Mouse (Mus musculus): ENCODE results near the gene Olfr782.
"Not testable (repeated sequence)": the region's sequence is repeated elsewhere in the genome, so short reads cannot be mapped to it uniquely, and the experiment has no call there.

The Olfr782 gene

DNA sequence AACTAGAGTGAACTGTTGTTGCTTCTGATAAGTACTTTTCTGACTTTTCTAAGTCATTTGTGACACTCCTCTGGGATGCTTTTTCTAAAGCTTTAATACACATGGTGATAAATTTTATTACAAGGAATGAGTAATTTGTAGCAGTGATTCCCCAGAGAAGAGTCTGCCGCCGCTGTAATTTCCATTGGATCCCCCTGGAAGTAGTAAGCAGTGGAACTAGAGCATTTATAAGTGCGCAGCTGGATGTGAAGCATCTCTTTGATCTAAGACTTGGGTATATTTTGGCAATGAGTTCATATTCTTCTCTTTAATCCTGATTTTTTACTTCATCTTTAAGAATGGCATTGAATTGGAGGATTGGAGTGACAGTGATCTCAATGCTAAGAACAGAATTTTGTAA lies at the start of gene Olfr782:
TSS of gene Olfr782 (plus strand) at position 301 of the 400 bp plus-strand sequence.
- no peak for DNase-seq (ENCODE audit: low read depth)

- DNase-seq (ENCODE audit: low read depth), result not testable (repeated sequence)
Measured at GRCm38 (mm10) chr10:129312973-129313372, 35.7 kb upstream of the Olfr782 start.

DNA sequence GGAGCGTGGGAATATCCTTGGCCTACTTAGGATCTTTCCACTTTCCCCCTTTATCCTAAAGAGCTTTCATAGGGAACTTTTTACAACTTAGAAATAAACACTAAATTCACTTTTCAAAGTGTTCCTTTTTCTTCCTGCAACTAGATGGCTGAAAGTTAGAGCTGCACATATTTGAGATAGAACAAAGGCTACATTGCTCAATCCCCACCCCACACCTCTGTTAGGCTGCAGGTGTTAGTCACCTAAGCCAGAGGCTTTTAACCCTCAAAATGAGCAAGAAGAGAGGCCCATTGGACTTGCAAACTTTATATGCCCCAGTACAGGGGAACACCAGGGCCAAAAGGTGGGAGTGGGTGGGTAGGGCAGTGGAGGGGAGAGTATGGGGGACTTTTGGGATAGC lies 35.1 kb upstream of the Olfr782 start:
- not testable (repeated sequence) for DNase-seq (ENCODE audit: low read depth)

- no peak for DNase-seq (ENCODE audit: low read depth)
Measured at GRCm38 (mm10) chr10:129317817-129318216, 30.8 kb upstream of the Olfr782 start, which contains the start of gene Olfr780. Gene Olfr780, plus strand, starts transcription at chr10:129318117.

DNA sequence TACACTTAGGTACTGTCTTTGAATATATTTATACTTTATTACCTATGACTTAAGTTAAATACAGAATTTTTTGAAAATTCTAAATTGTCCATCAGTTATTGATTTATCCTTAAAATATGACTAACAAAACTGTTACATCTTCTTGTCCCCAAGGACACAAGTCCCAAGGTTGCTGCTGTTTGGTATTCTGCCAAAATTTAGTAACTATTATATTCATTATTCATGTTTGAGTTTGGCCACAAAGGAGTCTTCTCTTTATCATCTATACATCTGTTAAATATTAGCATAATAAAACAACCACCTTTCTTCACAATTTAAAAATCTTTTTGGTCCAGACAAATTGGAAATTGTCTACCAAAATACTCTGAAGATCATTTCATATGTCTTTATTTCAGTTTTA lies 20.1 kb upstream of the Olfr782 start, which contains the start of gene Olfr781:
TSS of gene Olfr781 (plus strand) at position 301 of the 400 bp plus-strand sequence.
- DNase-seq (ENCODE audit: low read depth), result no peak

- not testable (repeated sequence) for DNase-seq (ENCODE audit: low read depth)
Measured at GRCm38 (mm10) chr10:129352475-129352874, 3.8 kb downstream of the Olfr782 start.

DNA sequence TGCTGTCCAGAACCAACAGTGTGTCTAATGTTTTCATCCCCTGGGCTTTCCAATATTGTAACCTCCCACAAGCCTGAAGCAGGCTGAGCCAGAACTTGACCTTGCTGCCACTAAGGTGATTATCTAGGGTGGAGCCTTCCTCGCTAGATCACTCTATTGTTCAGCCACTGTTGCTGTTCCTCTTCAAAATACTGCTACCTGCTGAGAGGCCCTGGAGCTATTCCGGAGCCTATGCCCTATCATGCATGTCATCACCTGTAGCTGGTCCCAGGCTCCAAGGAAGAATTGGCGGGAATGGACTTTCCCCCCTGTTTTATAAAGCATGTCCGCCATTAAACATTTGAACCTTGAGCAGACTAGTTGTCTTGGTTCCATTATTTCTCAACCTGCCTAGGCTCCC lies 7.8 kb downstream of the Olfr782 start:
- not testable (repeated sequence) for DNase-seq (ENCODE audit: low read depth)

DNA sequence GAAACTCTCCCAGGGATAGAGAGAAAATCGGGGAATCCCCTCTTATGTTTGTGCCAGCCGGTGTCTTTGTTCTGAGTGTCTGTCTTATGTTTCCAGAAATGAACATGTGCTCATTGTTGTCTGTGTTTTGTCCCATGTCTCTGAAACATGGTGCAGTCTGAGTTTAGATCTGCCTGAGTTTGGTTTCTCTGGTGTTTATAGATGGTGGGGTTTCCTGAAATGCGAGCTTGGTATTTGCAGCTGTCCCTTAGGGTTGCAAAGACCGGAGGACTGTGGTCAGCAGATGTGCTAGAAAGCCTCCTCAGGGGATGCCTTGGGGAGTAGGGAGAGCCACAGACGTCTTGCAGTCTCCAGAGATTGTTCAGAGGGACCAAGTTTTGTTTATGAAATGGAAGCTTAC lies 8.7 kb downstream of the Olfr782 start:
- no peak for DNase-seq (ENCODE audit: low read depth)

- DNase-seq (ENCODE audit: low read depth), result not testable (repeated sequence)
Measured at GRCm38 (mm10) chr10:129374051-129374450, 25.4 kb downstream of the Olfr782 start.

- no peak for DNase-seq (ENCODE audit: low read depth)
Measured at GRCm38 (mm10) chr10:129383783-129384182, 35.1 kb downstream of the Olfr782 start, which contains the start of gene Olfr784. Gene Olfr784, plus strand, starts transcription at chr10:129384083.

GRCm38 (mm10) chr10:129400892-129401291 lies 52.2 kb downstream of the Olfr782 start:
- DNase-seq (ENCODE audit: low read depth), result no peak

Data from 416B (cell line).